Mouse (Mus musculus): ENCODE measurements around the gene Arhgdib.

DNA sequence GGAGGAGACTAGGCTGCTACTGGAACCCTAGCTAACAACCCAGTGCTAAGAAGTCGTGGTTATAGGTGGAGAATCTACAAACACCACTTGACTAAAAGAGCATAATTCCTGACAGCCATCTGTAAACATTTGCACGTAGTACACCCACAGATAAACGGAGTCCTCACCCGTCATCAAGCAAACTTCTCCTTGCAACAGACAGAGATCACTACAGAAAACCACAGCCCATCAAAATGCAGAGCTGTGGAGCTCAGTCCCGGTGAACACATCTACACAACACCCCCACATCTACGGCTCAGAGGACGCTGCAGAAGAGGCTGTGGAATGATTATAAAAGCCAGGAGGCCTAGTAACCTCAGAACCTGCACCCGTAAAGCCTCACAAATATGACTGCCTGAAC, 2.8 kb upstream of the Arhgdib start:
- TF ChIP-seq CTCF (IDR thresholded peaks at IDR 0.05) (no peak), POLR2A (IDR thresholded peaks at IDR 0.05; ENCODE audit: insufficient read depth, low read depth, low read length) (no peak)

Measured in heart, adult 2 months (tissue).